Mouse (Mus musculus) gastrocnemius, adult 2 months (tissue): Measurements from ENCODE around the gene Chn1. TPM values are rescaled to one million over a fixed set of nuclear protein-coding genes. Genes with fewer than 3 reads are reported as not detected.
A peak's percentile ranks its signal among the peaks of the same experiment; 100 is the strongest.

Experiments used
- DNase-seq: peaks from one replicate; pipeline ENCODE4 v3.0.0; 2022
- H3K27ac ChIP-seq: fragments of 200-600 bp; 2 replicates; pipeline ENCODE4 v1.8.1; 2022; ENCODE audit warnings: mild to moderate bottlenecking
- H3K4me3 ChIP-seq: fragments of 200-600 bp; 2 replicates; pipeline ENCODE4 v1.8.1; 2022; ENCODE audit warnings: mild to moderate bottlenecking, moderate library complexity
- CTCF ChIP-seq: fragments of 200-600 bp; IDR thresholded peaks from 2 replicates; pipeline ENCODE4 v1.8.1; 2022; ENCODE audit warnings: antibody characterized with exemption, mild to moderate bottlenecking, moderate library complexity
- intact Hi-C: fragments of 180-260 bp; cut with DNase I; formaldehyde crosslinking; loops from one replicate; pipeline ENCODE4 v1.15.1; 2025
- total RNA-seq, 2 experiments: library from RNA; stranded (reverse); gene quantifications; 2 replicates each; pipeline ENCODE4 v1.2.3; 2021

The Chn1 gene
- total RNA-seq, 2 experiments from 2014 or later: 2.3 to 4.9 TPM

DNA sequence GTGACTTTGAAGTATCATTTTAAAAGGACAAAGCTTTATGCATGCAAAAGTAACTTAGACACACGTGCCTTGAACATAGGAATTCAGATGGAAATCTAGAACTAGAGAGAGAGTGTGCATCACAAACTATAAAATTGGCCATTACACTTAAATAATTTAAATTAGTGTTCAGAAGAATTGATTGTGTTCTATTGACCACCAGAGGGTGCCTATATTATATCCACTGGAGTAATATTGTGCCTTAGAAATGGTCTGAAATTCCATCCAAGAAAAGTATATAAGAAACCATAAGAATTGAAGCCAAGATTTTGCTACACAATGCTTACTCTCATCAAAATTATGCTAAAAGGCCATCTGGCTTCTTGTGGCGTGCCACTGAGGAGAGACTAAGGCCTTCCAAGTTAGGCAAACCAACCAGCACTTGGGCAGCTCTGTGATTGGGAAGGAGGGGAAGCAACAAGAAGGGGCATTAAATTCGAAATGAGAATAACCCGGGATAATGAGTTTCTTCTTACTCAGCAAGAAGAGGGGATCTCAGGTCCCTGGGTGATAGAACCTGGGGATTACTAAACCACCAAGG, 4.0 kb upstream of the Chn1 start:
- no peak overlapping the region for H3K4me3 ChIP-seq
- no peak for TF ChIP-seq CTCF
- no peak for DNase-seq
- intact Hi-C loops: no loop called here
- no peak overlapping the region for H3K27ac ChIP-seq

GRCm38 (mm10) chr2:73776936-73777335, 1.8 kb upstream of the Chn1 start:
- intact Hi-C loops: no loop called here
- DNase-seq: no peak
- Histone ChIP-seq H3K4me3 (no peak overlapping the region), H3K27ac (no peak overlapping the region)
- no peak for TF ChIP-seq CTCF

- H3K27ac ChIP-seq: no peak overlapping the region
- intact Hi-C loops: no loop called here
Measured at GRCm38 (mm10) chr2:73775683-73776310, 651 bp upstream of the Chn1 start.

GRCm38 (mm10) chr2:73772945-73773344, 2.2 kb downstream of the Chn1 start:
- no peak overlapping the region for H3K4me3 ChIP-seq
- no peak for TF ChIP-seq CTCF
- no peak overlapping the region for H3K27ac ChIP-seq
- DNase-seq: no peak
- intact Hi-C loops: no loop called here

More at GRCm38 (mm10) chr2:73775683-73776310, 651 bp upstream of the Chn1 start:
- peak overlapping the region; percentile 89 for H3K4me3 ChIP-seq
- DNase-seq: no peak
- TF ChIP-seq CTCF: no peak

GRCm38 (mm10) chr2:73768669-73769068, 6.5 kb downstream of the Chn1 start:
- Histone ChIP-seq H3K4me3 (no peak overlapping the region), H3K27ac (no peak overlapping the region)
- TF ChIP-seq CTCF: no peak
- intact Hi-C loops: no loop called here
- no peak for DNase-seq

DNA sequence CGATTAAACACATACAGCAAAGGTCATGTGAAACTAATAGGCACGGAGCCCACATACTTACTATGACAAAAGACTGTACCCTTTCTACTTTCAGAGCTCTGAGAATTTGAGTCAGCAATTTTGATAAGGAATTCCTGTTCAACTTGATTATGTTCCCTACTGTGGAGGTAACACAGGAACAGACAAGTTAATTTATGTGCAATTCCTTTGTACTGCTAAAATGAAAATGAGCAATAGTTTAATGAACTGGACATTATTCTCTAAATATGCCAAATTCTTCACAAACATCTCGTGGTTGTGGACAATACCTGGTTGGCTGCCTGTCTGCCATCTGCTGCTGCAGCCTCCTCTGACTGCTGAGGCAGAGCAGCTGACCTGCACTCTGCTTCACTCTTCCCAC, 11.6 kb downstream of the Chn1 start:
- no peak for DNase-seq
- Histone ChIP-seq H3K27ac (no peak overlapping the region), H3K4me3 (no peak overlapping the region)
- intact Hi-C loops: no loop called here
- TF ChIP-seq CTCF: no peak

DNA sequence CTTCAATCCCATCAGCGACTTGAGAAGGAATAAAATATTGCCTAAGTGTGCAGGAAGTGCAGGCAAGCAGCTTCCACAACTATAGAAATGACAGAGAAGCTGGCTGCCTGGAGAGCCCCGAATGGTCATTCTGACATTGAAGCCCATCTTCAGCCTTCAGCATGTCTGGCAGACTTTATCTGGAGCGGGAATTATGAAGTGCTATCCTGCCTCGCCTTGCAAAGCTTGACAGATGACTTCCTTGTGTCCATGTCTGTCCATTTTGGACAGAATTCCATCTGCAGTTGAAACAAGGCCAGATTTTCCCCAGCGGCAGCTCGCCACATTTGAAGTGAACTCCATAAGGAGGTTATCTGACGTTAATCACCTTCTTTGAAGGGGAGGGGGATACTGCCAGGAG, 15.2 kb downstream of the Chn1 start:
- no peak overlapping the region for H3K4me3 ChIP-seq
- TF ChIP-seq CTCF: no peak
- H3K27ac ChIP-seq: no peak overlapping the region
- intact Hi-C loops: no loop called here
- no peak for DNase-seq

- no peak overlapping the region for H3K4me3 ChIP-seq
- no peak for TF ChIP-seq CTCF
- DNase-seq: no peak
- intact Hi-C loops: no loop called here
- H3K27ac ChIP-seq: no peak overlapping the region
Measured at GRCm38 (mm10) chr2:73759027-73759426, 16.1 kb downstream of the Chn1 start.

DNA sequence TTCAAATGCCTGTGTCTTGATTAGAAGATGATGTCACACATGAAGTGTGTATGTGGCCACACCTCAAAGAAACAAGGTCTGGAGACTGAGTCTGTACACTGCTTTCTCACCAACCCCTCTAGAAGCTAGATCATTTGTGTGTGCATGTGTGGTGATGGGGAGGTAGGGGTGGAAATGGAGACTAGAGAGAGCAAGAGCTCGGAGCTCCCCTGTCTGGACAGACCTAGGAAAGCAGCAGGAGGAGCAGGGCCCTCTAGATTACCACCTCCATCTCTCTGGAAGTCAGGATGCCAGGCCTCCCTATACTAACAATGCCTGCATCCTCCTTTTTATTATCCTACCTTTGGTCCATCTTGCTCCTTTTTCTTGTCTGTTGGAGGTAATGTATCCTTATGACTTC, 27.8 kb downstream of the Chn1 start:
- DNase-seq: no peak
- intact Hi-C loops: loop anchor here (5.0 kb wide), 1 partner anchor 165 kb away; the partner anchor contains the start of gene Chrna1
- no peak overlapping the region for H3K4me3 ChIP-seq
- TF ChIP-seq CTCF: no peak
- no peak overlapping the region for H3K27ac ChIP-seq

DNA sequence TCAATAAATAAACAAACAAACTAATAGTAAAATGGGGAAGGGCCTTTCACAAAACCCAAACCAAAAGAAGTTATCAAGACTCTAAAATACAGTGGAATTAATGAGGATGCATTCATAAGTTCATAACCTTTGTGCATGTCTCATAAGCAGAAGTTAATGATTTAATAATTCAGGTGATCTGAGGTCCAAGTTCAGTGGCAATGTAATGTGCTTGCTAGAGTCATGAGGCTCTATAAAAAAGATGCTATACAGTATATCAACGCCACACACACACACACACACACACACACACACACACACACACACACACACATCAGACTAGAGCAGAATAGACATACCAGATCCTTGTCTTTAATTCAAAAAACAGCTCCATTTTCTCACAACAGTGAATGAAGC, 28.8 kb downstream of the Chn1 start:
- TF ChIP-seq CTCF: no peak
- intact Hi-C loops: loop anchor here (5.0 kb wide), 1 partner anchor 164 kb away; the partner anchor contains the start of gene Chrna1
- no peak overlapping the region for H3K4me3 ChIP-seq
- no peak for DNase-seq
- H3K27ac ChIP-seq: no peak overlapping the region

DNA sequence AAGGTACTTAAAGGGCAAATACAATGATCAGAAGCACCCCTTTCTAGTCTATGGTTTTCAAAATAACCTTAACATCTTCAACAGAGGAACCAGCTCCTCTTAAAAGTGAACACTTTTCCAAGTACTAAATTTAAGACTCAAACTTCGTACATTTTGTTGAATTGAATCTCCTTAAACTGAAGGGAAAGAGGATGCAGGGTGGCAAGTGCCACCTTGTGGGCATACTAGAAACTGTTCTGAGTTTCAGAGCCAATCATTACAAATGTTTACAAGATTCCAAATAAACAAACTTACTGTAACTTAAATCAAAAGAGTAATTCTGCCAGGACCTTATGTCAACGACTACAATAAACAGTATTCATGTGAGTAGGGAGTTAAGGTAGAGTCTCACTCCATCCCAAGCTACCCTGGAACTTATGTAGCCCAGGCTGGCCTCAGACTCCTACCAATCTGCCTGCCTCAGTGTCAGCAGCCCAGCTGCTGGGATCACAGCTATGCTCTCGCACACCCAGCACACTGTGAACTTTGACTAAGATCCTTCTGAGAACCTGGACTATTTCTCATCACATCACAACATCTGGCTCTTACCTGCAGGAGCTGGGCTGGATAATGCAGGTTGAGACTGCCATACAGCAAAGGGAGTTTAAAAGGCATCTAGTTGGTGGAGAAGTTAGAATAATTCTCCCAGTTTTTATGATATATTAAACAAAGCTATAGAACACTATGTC, 29.3 kb downstream of the Chn1 start:
- H3K27ac ChIP-seq: no peak overlapping the region
- peak; percentile 87 for TF ChIP-seq CTCF
- no peak for DNase-seq
- intact Hi-C loops: loop anchor here (5.0 kb wide), 1 partner anchor 164 kb away; the partner anchor contains the start of gene Chrna1
- no peak overlapping the region for H3K4me3 ChIP-seq

DNA sequence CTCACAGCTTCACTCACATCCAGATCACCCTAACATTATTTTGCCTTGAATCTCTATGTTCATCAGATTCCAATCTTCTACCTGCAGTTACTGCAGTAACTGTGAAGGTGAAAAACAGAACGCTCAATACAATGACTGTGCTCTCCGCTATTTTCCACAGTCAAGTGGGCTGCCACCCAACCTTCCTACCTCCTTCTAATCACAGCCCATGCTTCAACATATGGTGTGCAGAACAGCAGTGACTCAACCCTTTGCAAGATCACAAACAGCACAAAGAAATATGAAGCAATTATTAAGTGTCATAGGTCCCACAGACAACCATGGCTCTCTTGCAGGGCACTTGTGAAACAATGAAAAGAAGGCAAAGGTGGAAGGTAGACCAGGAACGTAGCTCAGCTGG, 33.9 kb downstream of the Chn1 start:
- no peak overlapping the region for H3K4me3 ChIP-seq
- intact Hi-C loops: no loop called here
- no peak overlapping the region for H3K27ac ChIP-seq
- no peak for DNase-seq
- no peak for TF ChIP-seq CTCF

DNA sequence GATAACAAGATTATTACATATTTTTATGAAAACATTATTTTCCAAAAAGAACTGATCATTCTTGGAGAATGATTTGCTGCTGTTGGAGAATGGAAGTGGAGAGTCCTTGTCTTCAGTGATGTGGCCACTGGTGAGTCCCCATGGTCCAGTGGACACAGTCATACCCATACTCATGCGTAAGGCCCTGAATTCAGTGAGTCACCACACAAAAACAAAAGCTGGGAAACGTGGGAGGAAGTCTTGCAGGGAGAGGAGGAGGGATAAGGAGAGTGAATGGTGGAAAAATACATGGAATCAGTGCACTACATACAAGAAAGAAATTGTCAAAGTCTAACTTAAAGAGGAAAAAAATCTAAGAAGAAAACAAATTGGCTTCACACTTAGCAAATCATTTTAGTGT, 47.3 kb downstream of the Chn1 start:
- Histone ChIP-seq H3K4me3 (no peak overlapping the region), H3K27ac (no peak overlapping the region)
- intact Hi-C loops: no loop called here
- no peak for DNase-seq
- TF ChIP-seq CTCF: no peak

DNA sequence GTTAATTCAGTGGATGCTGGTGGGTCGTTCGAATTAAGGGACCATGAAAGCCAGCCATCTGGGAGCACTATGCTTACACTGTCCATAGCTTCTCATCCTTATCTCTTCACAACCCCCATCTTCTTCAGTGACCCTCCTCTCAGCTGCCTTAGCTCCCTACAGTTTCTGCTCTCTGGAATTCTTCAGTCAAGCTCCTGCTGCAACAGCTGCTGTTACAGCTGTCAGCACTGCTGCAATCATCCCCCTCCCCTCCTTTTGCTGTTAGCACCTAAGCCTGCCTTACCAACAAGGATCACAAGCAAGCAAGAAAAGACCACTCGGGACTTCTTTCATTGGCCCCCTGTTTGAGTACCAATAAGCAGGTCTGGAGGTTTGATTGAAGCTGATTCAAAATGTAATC, 50.2 kb downstream of the Chn1 start:
- intact Hi-C loops: no loop called here
- DNase-seq: no peak
- Histone ChIP-seq H3K4me3 (no peak overlapping the region), H3K27ac (no peak overlapping the region)
- TF ChIP-seq CTCF: no peak
